Mouse (Mus musculus): Measurements from ENCODE around the gene Akain1. TPM values are rescaled to one million over a fixed set of nuclear protein-coding genes. Genes with fewer than 3 reads are reported as not detected.

The Akain1 gene
- polyA plus RNA-seq, 1 experiment from 2014 or later = 2.8 TPM

GRCm38 (mm10) chr17:69487884-69488283 lies 48.8 kb downstream of the Akain1 start:
- 95% methylated on average over 6 of the region's 6 CpGs for WGBS
- H3K4me2 ChIP-seq = no peak overlapping the region

GRCm38 (mm10) chr17:69488826-69489225 lies 49.7 kb downstream of the Akain1 start:
- no peak overlapping the region for H3K9ac ChIP-seq (replicated peaks)
- no peak overlapping the region for H3K27ac ChIP-seq (replicated peaks)
- H3K4me2 ChIP-seq = no peak overlapping the region
- no peak overlapping the region for H3K4me3 ChIP-seq (replicated peaks)
- WGBS = 95% methylated on average over 5 of the region's 5 CpGs
- no peaks in the 10 kb centered on the region for H3K27me3 ChIP-seq (replicated peaks)
- H3K36me3 ChIP-seq = no peaks in the 10 kb centered on the region
- ATAC-seq (ENCODE audit: low FRiP score) = no peak
- H3K4me1 ChIP-seq = no peaks in the 10 kb centered on the region
- H3K9me3 ChIP-seq (replicated peaks) = no peaks in the 10 kb centered on the region

More at GRCm38 (mm10) chr17:69487884-69488283, 48.8 kb downstream of the Akain1 start:
- Histone ChIP-seq H3K9me3 (replicated peaks) (no peaks in the 10 kb centered on the region), H3K36me3 (no peaks in the 10 kb centered on the region), H3K4me1 (no peaks in the 10 kb centered on the region), H3K9ac (replicated peaks) (no peak overlapping the region), H3K27me3 (replicated peaks) (no peaks in the 10 kb centered on the region), H3K4me3 (replicated peaks) (no peak overlapping the region), H3K27ac (replicated peaks) (no peak overlapping the region)
- ATAC-seq (ENCODE audit: low FRiP score) = no peak

GRCm38 (mm10) chr17:69492368-69492767 lies 53.2 kb downstream of the Akain1 start:
- 73% methylated on average over 6 of the region's 6 CpGs for WGBS
- ATAC-seq (ENCODE audit: low FRiP score) = no peak

GRCm38 (mm10) chr17:69495531-69495930 lies 56.4 kb downstream of the Akain1 start:
- 57% methylated on average over 2 of the region's 2 CpGs for WGBS
- H3K9me3 ChIP-seq (replicated peaks) = no peaks in the 10 kb centered on the region
- no peak overlapping the region for H3K4me3 ChIP-seq (replicated peaks)
- ATAC-seq (ENCODE audit: low FRiP score) = no peak
- H3K9ac ChIP-seq (replicated peaks) = no peak overlapping the region
- H3K27me3 ChIP-seq (replicated peaks) = no peaks in the 10 kb centered on the region
- H3K36me3 ChIP-seq = no peaks in the 10 kb centered on the region
- no peak overlapping the region for H3K27ac ChIP-seq (replicated peaks)
- H3K4me1 ChIP-seq = no peaks in the 10 kb centered on the region
- H3K4me2 ChIP-seq = no peak overlapping the region

More at GRCm38 (mm10) chr17:69492368-69492767, 53.2 kb downstream of the Akain1 start:
- H3K4me3 ChIP-seq (replicated peaks) = no peak overlapping the region
- H3K27me3 ChIP-seq (replicated peaks) = no peaks in the 10 kb centered on the region
- no peak overlapping the region for H3K9ac ChIP-seq (replicated peaks)
- no peak overlapping the region for H3K4me2 ChIP-seq
- no peaks in the 10 kb centered on the region for H3K9me3 ChIP-seq (replicated peaks)
- no peaks in the 10 kb centered on the region for H3K36me3 ChIP-seq
- H3K4me1 ChIP-seq = no peaks in the 10 kb centered on the region
- no peak overlapping the region for H3K27ac ChIP-seq (replicated peaks)

- Histone ChIP-seq H3K36me3 (no peaks in the 10 kb centered on the region), H3K9me3 (replicated peaks) (no peaks in the 10 kb centered on the region), H3K9ac (replicated peaks) (no peak overlapping the region), H3K27me3 (replicated peaks) (no peaks in the 10 kb centered on the region), H3K4me1 (no peaks in the 10 kb centered on the region), H3K4me2 (no peak overlapping the region), H3K4me3 (replicated peaks) (no peak overlapping the region), H3K27ac (replicated peaks) (no peak overlapping the region)
- no peak for ATAC-seq (ENCODE audit: low FRiP score)
- WGBS = 78% methylated on average over 3 of the region's 3 CpGs
These were observed 57.0 kb downstream of the Akain1 start for GRCm38 (mm10) chr17:69496125-69496524.

- no peaks in the 10 kb centered on the region for H3K27me3 ChIP-seq (replicated peaks)
- no peak overlapping the region for H3K4me3 ChIP-seq (replicated peaks)
- H3K9me3 ChIP-seq (replicated peaks) = no peaks in the 10 kb centered on the region
- WGBS = 83% methylated on average over 4 of the region's 4 CpGs
- H3K27ac ChIP-seq (replicated peaks) = no peak overlapping the region
- no peak overlapping the region for H3K4me2 ChIP-seq
- no peak for ATAC-seq (ENCODE audit: low FRiP score)
- no peaks in the 10 kb centered on the region for H3K36me3 ChIP-seq
- no peak overlapping the region for H3K9ac ChIP-seq (replicated peaks)
- H3K4me1 ChIP-seq = no peaks in the 10 kb centered on the region
These were observed 58.2 kb downstream of the Akain1 start for GRCm38 (mm10) chr17:69497315-69497714.

- no peak overlapping the region for H3K4me2 ChIP-seq
- H3K27me3 ChIP-seq (replicated peaks) = no peaks in the 10 kb centered on the region
- no peaks in the 10 kb centered on the region for H3K9me3 ChIP-seq (replicated peaks)
- H3K9ac ChIP-seq (replicated peaks) = no peak overlapping the region
- WGBS = 51% methylated on average over 2 of the region's 2 CpGs
- no peaks in the 10 kb centered on the region for H3K36me3 ChIP-seq
- no peak overlapping the region for H3K27ac ChIP-seq (replicated peaks)
- no peak overlapping the region for H3K4me3 ChIP-seq (replicated peaks)
- H3K4me1 ChIP-seq = no peaks in the 10 kb centered on the region
- no peak for ATAC-seq (ENCODE audit: low FRiP score)
These were observed 59.8 kb downstream of the Akain1 start for GRCm38 (mm10) chr17:69498913-69499312.

- ATAC-seq (ENCODE audit: low FRiP score) = no peak
- Histone ChIP-seq H3K36me3 (no peaks in the 10 kb centered on the region), H3K9me3 (replicated peaks) (no peaks in the 10 kb centered on the region), H3K4me3 (replicated peaks) (no peak overlapping the region), H3K4me1 (no peaks in the 10 kb centered on the region), H3K27me3 (replicated peaks) (no peaks in the 10 kb centered on the region), H3K4me2 (no peak overlapping the region), H3K9ac (replicated peaks) (no peak overlapping the region), H3K27ac (replicated peaks) (no peak overlapping the region)
- WGBS = 54% methylated on average over 5 of the region's 6 CpGs
These were observed 60.3 kb downstream of the Akain1 start for GRCm38 (mm10) chr17:69499441-69499840.

- H3K9me3 ChIP-seq (replicated peaks) = no peaks in the 10 kb centered on the region
- 43% methylated on average over 3 of the region's 3 CpGs for WGBS
- H3K4me1 ChIP-seq = no peaks in the 10 kb centered on the region
- no peak overlapping the region for H3K4me3 ChIP-seq (replicated peaks)
- H3K4me2 ChIP-seq = no peak overlapping the region
- no peak overlapping the region for H3K27ac ChIP-seq (replicated peaks)
- no peaks in the 10 kb centered on the region for H3K27me3 ChIP-seq (replicated peaks)
- H3K9ac ChIP-seq (replicated peaks) = no peak overlapping the region
- ATAC-seq (ENCODE audit: low FRiP score) = no peak
- no peaks in the 10 kb centered on the region for H3K36me3 ChIP-seq
These were observed 66.9 kb downstream of the Akain1 start for GRCm38 (mm10) chr17:69506070-69506469.

GRCm38 (mm10) chr17:69516344-69516907 lies 77.3 kb downstream of the Akain1 start:
- Histone ChIP-seq H3K9me3 (replicated peaks) (no peaks in the 10 kb centered on the region), H3K27me3 (replicated peaks) (no peaks in the 10 kb centered on the region), H3K4me1 (no peaks in the 10 kb centered on the region), H3K4me3 (replicated peaks) (no peak overlapping the region), H3K27ac (replicated peaks) (no peak overlapping the region), H3K9ac (replicated peaks) (no peak overlapping the region), H3K4me2 (no peak overlapping the region), H3K36me3 (no peaks in the 10 kb centered on the region)
- 96% methylated on average over 4 of the region's 4 CpGs for WGBS
- ATAC-seq (ENCODE audit: low FRiP score) = no peak

- H3K27me3 ChIP-seq (replicated peaks) = no peaks in the 10 kb centered on the region
- no peak overlapping the region for H3K27ac ChIP-seq (replicated peaks)
- no peak overlapping the region for H3K9ac ChIP-seq (replicated peaks)
- no peak overlapping the region for H3K4me3 ChIP-seq (replicated peaks)
- H3K4me1 ChIP-seq = no peaks in the 10 kb centered on the region
- 15% methylated on average over 5 of the region's 5 CpGs for WGBS
- no peaks in the 10 kb centered on the region for H3K9me3 ChIP-seq (replicated peaks)
- no peaks in the 10 kb centered on the region for H3K36me3 ChIP-seq
- no peak for ATAC-seq (ENCODE audit: low FRiP score)
- no peak overlapping the region for H3K4me2 ChIP-seq
These were observed 92.3 kb downstream of the Akain1 start for GRCm38 (mm10) chr17:69531472-69531871.
